Mouse (Mus musculus) bone marrow, adult 2 months (tissue): Measurements from ENCODE around the gene Usp38.

ENCODE experiments used
- CTCF ChIP-seq: fragments of 200-500 bp; IDR thresholded peaks from 2 replicates; pipeline ENCODE4 v1.5.1; 2011; ENCODE audit warnings: low read length, control low read depth; ENCODE audit not compliant: control insufficient read depth, insufficient read depth
- POLR2A ChIP-seq: fragments of 200-500 bp; IDR thresholded peaks from 2 replicates; pipeline ENCODE4 v1.6.1; 2011; ENCODE audit warnings: low read depth, mild to moderate bottlenecking, control low read depth, low read length, borderline replicate concordance; ENCODE audit not compliant: control insufficient read depth

DNA sequence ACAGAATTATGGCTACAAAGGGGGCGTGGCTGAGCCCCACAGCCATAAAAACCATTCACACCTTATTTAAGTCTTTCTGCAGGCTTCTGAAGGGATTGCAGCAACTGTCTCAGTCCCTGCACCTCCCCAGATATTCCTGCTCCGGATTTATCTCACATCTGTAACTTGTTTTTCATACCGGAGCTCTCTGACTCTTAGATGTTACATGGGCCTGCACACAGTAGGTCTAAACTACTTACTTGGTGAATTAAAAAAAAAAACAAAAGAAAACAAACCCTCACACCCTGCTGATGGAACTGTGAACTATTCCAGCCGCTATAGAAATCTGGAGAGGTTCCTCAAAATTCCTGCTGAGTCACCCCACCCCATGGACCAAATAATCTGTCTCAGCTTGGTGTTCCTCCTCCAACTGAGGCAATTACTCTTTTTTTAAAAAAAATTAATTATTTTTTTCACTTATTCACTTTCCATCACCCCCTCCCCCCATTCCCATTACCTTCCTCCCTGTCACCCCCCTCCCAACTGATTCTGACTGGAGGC, 53.6 kb downstream of the Usp38 start:
- TF ChIP-seq CTCF (no peak), POLR2A (no peak)
